Mouse (Mus musculus): ENCODE results near the gene Mbtps1. TPM values are rescaled to one million over a fixed set of nuclear protein-coding genes. Genes with fewer than 3 reads are reported as not detected.

The Mbtps1 gene
- total and polyA plus RNA-seq, 3 experiments = 33.1 to 59.9 TPM; not detected in 1

- H3K4me1 ChIP-seq (ENCODE audit: control insufficient read depth in 1 of 2, insufficient read depth in 2 of 2, low read length in 2 of 2) = 0 out of 4 replicates have a peak, but pooled peaks cover 0 to 4% of the 10 kb centered on the region in 2 experiments
- H3K4me3 ChIP-seq (ENCODE audit: control insufficient read depth in 1 of 2, insufficient read depth in 1 of 2, low read depth in 2 of 2, low read length in 2 of 2) = no peak overlapping the region
- H3K9me3 ChIP-seq (replicated peaks; ENCODE audit: insufficient read depth, low read length) = no peaks in the 10 kb centered on the region
- H3K9ac ChIP-seq (ENCODE audit: control insufficient read depth, low read depth, low read length, poor library complexity, severe bottlenecking) = no peak overlapping the region
- H3K36me3 ChIP-seq (ENCODE audit: control insufficient read depth in 1 of 2, insufficient read depth in 2 of 2, low read length in 2 of 2) = no peaks in the 10 kb centered on the region
- no peak for TF ChIP-seq MYC (IDR thresholded peaks at IDR 0.05; ENCODE audit: low read depth, low read length)
- no peak for TF ChIP-seq NELFE (IDR thresholded peaks at IDR 0.05; ENCODE audit: low read depth, low read length)
- TF ChIP-seq UBTF (IDR thresholded peaks at IDR 0.05; ENCODE audit: borderline replicate concordance, insufficient read depth, low read depth, low read length) = no peak
- peak; percentile 46; the same call in 1 of the 2 replicates for TF ChIP-seq TBP (IDR thresholded peaks at IDR 0.05; ENCODE audit: low read depth, low read length)
- TF ChIP-seq POLR2AphosphoS5 (IDR thresholded peaks at IDR 0.05; ENCODE audit: borderline replicate concordance, low read depth, low read length) = no peak
- no peak for TF ChIP-seq MYB (IDR thresholded peaks at IDR 0.05; ENCODE audit: low read depth, low read length)
- no peak for TF ChIP-seq NRF1 (IDR thresholded peaks at IDR 0.05; ENCODE audit: insufficient read depth, low read depth, low read length, poor library complexity, severe bottlenecking)
- peaks cover 0 to 4% of the 10 kb centered on the region in 2 experiments; a peak in 3 of 4 replicates for H3K27me3 ChIP-seq (ENCODE audit: control insufficient read depth in 1 of 2, insufficient read depth in 2 of 2, low read length in 2 of 2)
- no peaks in the 10 kb centered on the region for H3K79me2 ChIP-seq (ENCODE audit: control insufficient read depth, insufficient read depth, low read length, poor library complexity)
- peak; percentile 55 for DNase-seq (ENCODE audit: low read depth, low spot score)
- H3K27ac ChIP-seq (ENCODE audit: control insufficient read depth, low read depth, low read length) = no peak overlapping the region
Measured at GRCm38 (mm10) chr8:119459724-119460123, 98.8 kb downstream of the Mbtps1 start.

Other genes with a start within 250 kb of the Mbtps1 start
- gene Hsbp1, start 214.2 kb downstream of the Mbtps1 start, total RNA-seq (2012; rRNA removed) = 91.8 and 109 TPM in 2 replicates
- gene Hsbp1, start 214.2 kb downstream of the Mbtps1 start, polyA plus RNA-seq (2012; ENCODE audit: insufficient read depth in 1 of 2, insufficient read length in 2 of 2, low read depth in 1 of 2, low replicate concordance in 2 of 2, missing spikeins in 1 of 2) = 100 to 1,000 TPM in 1 of 2 experiments, not detected in 1; 128 TPM
- gene Mlycd, start 163.9 kb downstream of the Mbtps1 start, total RNA-seq (2012; rRNA removed) = 5.8 and 7.2 TPM in 2 replicates
- gene Mlycd, start 163.9 kb downstream of the Mbtps1 start, polyA plus RNA-seq (2012; ENCODE audit: insufficient read depth in 1 of 2, insufficient read length in 2 of 2, low read depth in 1 of 2, low replicate concordance in 2 of 2, missing spikeins in 1 of 2) = 10 to 100 TPM in 1 of 2 experiments, not detected in 1; 13.2 TPM
- gene Osgin1, start 124.6 kb downstream of the Mbtps1 start, total RNA-seq (2012; rRNA removed) = 0.08 TPM in 1 of 2 replicates, not detected in the other
- gene Osgin1, start 124.6 kb downstream of the Mbtps1 start, polyA plus RNA-seq (2012; ENCODE audit: insufficient read depth in 1 of 2, insufficient read length in 2 of 2, low read depth in 1 of 2, low replicate concordance in 2 of 2, missing spikeins in 1 of 2) = under 1 TPM in 1 of 2 experiments, not detected in 1; 0.84 TPM
- gene Necab2, start 112.0 kb downstream of the Mbtps1 start, total RNA-seq (2012; rRNA removed) = not detected in 2 replicates
- under 1 TPM in 1 of 2 experiments, not detected in 1; 0.06 TPM for gene Necab2, start 112.0 kb downstream of the Mbtps1 start, polyA plus RNA-seq (2012; ENCODE audit: insufficient read depth in 1 of 2, insufficient read length in 2 of 2, low read depth in 1 of 2, low replicate concordance in 2 of 2, missing spikeins in 1 of 2)
- gene Slc38a8, start 57.0 kb downstream of the Mbtps1 start, total RNA-seq (2012; rRNA removed) = not detected in 2 replicates
- not detected for gene Slc38a8, start 57.0 kb downstream of the Mbtps1 start, polyA plus RNA-seq (2012; ENCODE audit: insufficient read depth in 1 of 2, insufficient read length in 2 of 2, low read depth in 1 of 2, low replicate concordance in 2 of 2, missing spikeins in 1 of 2)
- gene Hsdl1, start 16.4 kb upstream of the Mbtps1 start, total RNA-seq (2012; rRNA removed) = 32.3 and 37.1 TPM in 2 replicates
- gene Hsdl1, start 16.4 kb upstream of the Mbtps1 start, polyA plus RNA-seq (2012; ENCODE audit: insufficient read depth in 1 of 2, insufficient read length in 2 of 2, low read depth in 1 of 2, low replicate concordance in 2 of 2, missing spikeins in 1 of 2) = 10 to 100 TPM; 29.4 to 46.3 TPM
- 0.36 and 0.54 TPM in 2 replicates for gene Dnaaf1, start 16.5 kb upstream of the Mbtps1 start, total RNA-seq (2012; rRNA removed)
- under 1 TPM in 1 of 2 experiments, not detected in 1; 0.19 TPM for gene Dnaaf1, start 16.5 kb upstream of the Mbtps1 start, polyA plus RNA-seq (2012; ENCODE audit: insufficient read depth in 1 of 2, insufficient read length in 2 of 2, low read depth in 1 of 2, low replicate concordance in 2 of 2, missing spikeins in 1 of 2)
- gene Taf1c, start 46.5 kb upstream of the Mbtps1 start, total RNA-seq (2012; rRNA removed) = 21.2 and 28.8 TPM in 2 replicates
- gene Taf1c, start 46.5 kb upstream of the Mbtps1 start, polyA plus RNA-seq (2012; ENCODE audit: insufficient read depth in 1 of 2, insufficient read length in 2 of 2, low read depth in 1 of 2, low replicate concordance in 2 of 2, missing spikeins in 1 of 2) = 10 to 100 TPM in 1 of 2 experiments, not detected in 1; 32.0 TPM
- not detected in 2 replicates for gene Adad2, start 54.0 kb upstream of the Mbtps1 start, total RNA-seq (2012; rRNA removed)
- gene Adad2, start 54.0 kb upstream of the Mbtps1 start, polyA plus RNA-seq (2012; ENCODE audit: insufficient read depth in 1 of 2, insufficient read length in 2 of 2, low read depth in 1 of 2, low replicate concordance in 2 of 2, missing spikeins in 1 of 2) = not detected
- gene Kcng4, start 76.9 kb upstream of the Mbtps1 start, total RNA-seq (2012; rRNA removed) = not detected in 2 replicates
- gene Kcng4, start 76.9 kb upstream of the Mbtps1 start, polyA plus RNA-seq (2012; ENCODE audit: insufficient read depth in 1 of 2, insufficient read length in 2 of 2, low read depth in 1 of 2, low replicate concordance in 2 of 2, missing spikeins in 1 of 2) = not detected
- gene Wfdc1, start 107.6 kb upstream of the Mbtps1 start, total RNA-seq (2012; rRNA removed) = not detected in 2 replicates
- gene Wfdc1, start 107.6 kb upstream of the Mbtps1 start, polyA plus RNA-seq (2012; ENCODE audit: insufficient read depth in 1 of 2, insufficient read length in 2 of 2, low read depth in 1 of 2, low replicate concordance in 2 of 2, missing spikeins in 1 of 2) = not detected
- 0.27 and 0.33 TPM in 2 replicates for gene Atp2c2, start 141.3 kb upstream of the Mbtps1 start, total RNA-seq (2012; rRNA removed)
- under 1 TPM in 1 of 2 experiments, not detected in 1; 0.58 TPM for gene Atp2c2, start 141.3 kb upstream of the Mbtps1 start, polyA plus RNA-seq (2012; ENCODE audit: insufficient read depth in 1 of 2, insufficient read length in 2 of 2, low read depth in 1 of 2, low replicate concordance in 2 of 2, missing spikeins in 1 of 2)
- gene Tldc1, start 219.7 kb upstream of the Mbtps1 start, total RNA-seq (2012; rRNA removed) = 13.4 and 16.4 TPM in 2 replicates
- gene Tldc1, start 219.7 kb upstream of the Mbtps1 start, polyA plus RNA-seq (2012; ENCODE audit: insufficient read depth in 1 of 2, insufficient read length in 2 of 2, low read depth in 1 of 2, low replicate concordance in 2 of 2, missing spikeins in 1 of 2) = 10 to 100 TPM in 1 of 2 experiments, not detected in 1; 16.1 TPM

Measured in MEL (cell line).